Mouse (Mus musculus): ENCODE results near the gene Helb.
A peak's percentile ranks its signal among the peaks of the same experiment; 100 is the strongest.

Gene Helb

GRCm38 (mm10) chr10:120095716-120096115 is 17.1 kb downstream of the Helb start:
- no peak for DNase-seq (ENCODE audit: extremely low read depth, insufficient read length, low spot score)

GRCm38 (mm10) chr10:120095136-120095535 is 17.7 kb downstream of the Helb start:
- no peak for DNase-seq (ENCODE audit: extremely low read depth, insufficient read length, low spot score)

GRCm38 (mm10) chr10:120092548-120092947 is 20.2 kb downstream of the Helb start:
- DNase-seq (ENCODE audit: extremely low read depth, insufficient read length, low spot score) = no peak

GRCm38 (mm10) chr10:120077850-120078249 is 34.9 kb downstream of the Helb start:
- DNase-seq (ENCODE audit: extremely low read depth, insufficient read length, low spot score) = no peak

GRCm38 (mm10) chr10:120066319-120066718 is 46.5 kb downstream of the Helb start:
- DNase-seq (ENCODE audit: extremely low read depth, insufficient read length, low spot score) = no peak

- peak; percentile 22 for DNase-seq (ENCODE audit: extremely low read depth, insufficient read length, low spot score)
These were observed 48.4 kb downstream of the Helb start for GRCm38 (mm10) chr10:120064424-120064823.

- peak; percentile 88 for DNase-seq (ENCODE audit: extremely low read depth, insufficient read length, low spot score)
These were observed 51.3 kb downstream of the Helb start for GRCm38 (mm10) chr10:120061238-120062130.

GRCm38 (mm10) chr10:120060579-120061237 is 52.1 kb downstream of the Helb start:
- DNase-seq (ENCODE audit: extremely low read depth, insufficient read length, low spot score) = no peak

GRCm38 (mm10) chr10:120044714-120045234 is 68.0 kb downstream of the Helb start:
- DNase-seq (ENCODE audit: extremely low read depth, insufficient read length, low spot score) = no peak

GRCm38 (mm10) chr10:120044237-120044636 is 68.5 kb downstream of the Helb start:
- DNase-seq (ENCODE audit: extremely low read depth, insufficient read length, low spot score) = no peak

- DNase-seq (ENCODE audit: extremely low read depth, insufficient read length, low spot score) = no peak
These were observed 74.6 kb downstream of the Helb start for GRCm38 (mm10) chr10:120038194-120038593.

- DNase-seq (ENCODE audit: extremely low read depth, insufficient read length, low spot score) = no peak
These were observed 77.0 kb downstream of the Helb start for GRCm38 (mm10) chr10:120035824-120036223.

GRCm38 (mm10) chr10:120035211-120035733 is 77.5 kb downstream of the Helb start:
- DNase-seq (ENCODE audit: extremely low read depth, insufficient read length, low spot score) = no peak

GRCm38 (mm10) chr10:120033866-120034265 is 78.9 kb downstream of the Helb start:
- DNase-seq (ENCODE audit: extremely low read depth, insufficient read length, low spot score) = no peak

Data from 3134 (cell line).